Mouse (Mus musculus) limb, embryonic 12.5 days (tissue): ENCODE measurements around the gene Strn4. TPM values are rescaled to one million over a fixed set of nuclear protein-coding genes. Genes with fewer than 3 reads are reported as not detected.

Source experiments
- ATAC-seq: fragments of 200-750 bp; cut with Nextera tagmentation; 2 replicates; pipeline ENCODE4 v1.8.0; 2017; ENCODE audit warnings: low read depth, moderate TSS enrichment; ENCODE audit not compliant: insufficient number of reproducible peaks, insufficient read depth, low FRiP score, low TSS enrichment
- H3K27ac ChIP-seq: fragments of 300-500 bp; sonication (generic); 2 replicates; pipeline ENCODE4 v1.5.1; 2016; ENCODE audit warnings: mild to moderate bottlenecking, moderate library complexity
- H3K27me3 ChIP-seq: fragments of 300-500 bp; sonication (generic); 2 replicates; pipeline ENCODE4 v1.6.1; 2016; ENCODE audit warnings: mild to moderate bottlenecking, moderate library complexity
- H3K36me3 ChIP-seq: fragments of 300-500 bp; sonication (generic); 2 replicates; pipeline ENCODE4 v1.6.1; 2016; ENCODE audit warnings: mild to moderate bottlenecking, moderate library complexity
- H3K4me1 ChIP-seq: fragments of 300-500 bp; sonication (generic); replicated peaks from 2 replicates; pipeline ENCODE4 v1.6.1; 2016
- H3K4me2 ChIP-seq: fragments of 300-500 bp; sonication (generic); 2 replicates; pipeline ENCODE4 v1.6.1; 2016; ENCODE audit warnings: mild to moderate bottlenecking, moderate library complexity
- H3K4me3 ChIP-seq: fragments of 300-500 bp; sonication (generic); replicated peaks from 2 replicates; pipeline ENCODE4 v1.5.1; 2016; ENCODE audit warnings: mild to moderate bottlenecking
- H3K9ac ChIP-seq: fragments of 300-500 bp; sonication (generic); replicated peaks from 2 replicates; pipeline ENCODE4 v1.6.1; 2016; ENCODE audit warnings: mild to moderate bottlenecking, moderate library complexity
- H3K9me3 ChIP-seq: fragments of 300-500 bp; sonication (generic); 2 replicates; pipeline ENCODE4 v1.6.1; 2016; ENCODE audit warnings: mild to moderate bottlenecking, moderate library complexity
- WGBS: fragments of 180-500 bp; shearing (Covaris S2); methylation state at CpG from one replicate; pipeline ENCODE4 v1.1.7; 2016; 5-methylcytosine and 5-hydroxymethylcytosine counted together
- polyA plus RNA-seq: library from polyadenylated mRNA; unstranded; fragments of >200 nt; fragmentation: Nextera tagmentation; extraction: Ambion mirVana; gene quantifications from 2 replicates; pipeline ENCODE4 v1.2.1, GENCODE M21; 2016

Gene Strn4
- polyA plus RNA-seq, 1 experiment from 2014 or later: 148 TPM

GRCm38 (mm10) chr7:16810920-16811648, 4.6 kb upstream of the Strn4 start:
- peaks cover 44% of the 10 kb centered on the region for H3K36me3 ChIP-seq
- H3K27me3 ChIP-seq: peaks cover 31% of the 10 kb centered on the region
- H3K4me1 ChIP-seq: peaks cover 32% of the 10 kb centered on the region
- no peaks in the 10 kb centered on the region for H3K9me3 ChIP-seq
- 4% methylated on average over 90 of the region's 90 CpGs for WGBS
- H3K4me3 ChIP-seq: peak overlapping the region; percentile 52
- H3K4me2 ChIP-seq: peak overlapping the region; percentile 98
- H3K9ac ChIP-seq: peak overlapping the region; percentile 57
- H3K27ac ChIP-seq: no peak overlapping the region
- peak; percentile 34; the same call in 1 of the 2 replicates for ATAC-seq

GRCm38 (mm10) chr7:16811649-16812070, 4.0 kb upstream of the Strn4 start:
- ATAC-seq: no peak; the same call in 1 of the 2 replicates

GRCm38 (mm10) chr7:16812505-16812904, 3.2 kb upstream of the Strn4 start:
- Histone ChIP-seq H3K4me3 (no peak overlapping the region), H3K27me3 (peaks cover 31% of the 10 kb centered on the region), H3K4me2 (no peak overlapping the region), H3K27ac (no peak overlapping the region), H3K9ac (no peak overlapping the region), H3K9me3 (no peaks in the 10 kb centered on the region), H3K36me3 (peaks cover 40% of the 10 kb centered on the region), H3K4me1 (peaks cover 38% of the 10 kb centered on the region)
- no peak for ATAC-seq
- WGBS: 73% methylated on average over 2 of the region's 2 CpGs

More at GRCm38 (mm10) chr7:16811649-16812070, 4.0 kb upstream of the Strn4 start:
- Histone ChIP-seq H3K27ac (no peak overlapping the region), H3K9ac (peak overlapping the region; percentile 57), H3K4me1 (peaks cover 32% of the 10 kb centered on the region), H3K4me3 (peak overlapping the region; percentile 52), H3K27me3 (peaks cover 31% of the 10 kb centered on the region), H3K36me3 (peaks cover 44% of the 10 kb centered on the region), H3K9me3 (no peaks in the 10 kb centered on the region), H3K4me2 (peak overlapping the region; percentile 98)
- 11% methylated on average over 17 of the region's 17 CpGs for WGBS

- Histone ChIP-seq H3K36me3 (peaks cover 27% of the 10 kb centered on the region), H3K4me2 (peak overlapping the region; percentile 89), H3K4me3 (peak overlapping the region; percentile 96), H3K9ac (peak overlapping the region; percentile 99), H3K9me3 (no peaks in the 10 kb centered on the region), H3K27ac (peak overlapping the region; percentile 99), H3K4me1 (peaks cover 64% of the 10 kb centered on the region), H3K27me3 (peaks cover 18% of the 10 kb centered on the region)
- ATAC-seq: peak; percentile 50
- WGBS: 0% methylated on average over 39 of the region's 55 CpGs
Observed at GRCm38 (mm10) chr7:16816078-16816474, 387 bp downstream of the Strn4 start.

GRCm38 (mm10) chr7:16816475-16817122, 910 bp downstream of the Strn4 start, which contains the start of gene Fkrp:
Gene Fkrp (minus strand): TSS chr7:16816732.
- Histone ChIP-seq H3K27ac (peak within 1 kb of the TSS; percentile 99), H3K9ac (peak within 1 kb of the TSS; percentile 99), H3K9me3 (no peaks in the 10 kb centered on the region), H3K36me3 (peaks cover 28% of the 10 kb centered on the region), H3K4me2 (peak within 1 kb of the TSS; percentile 89), H3K4me1 (peaks cover 63% of the 10 kb centered on the region), H3K4me3 (peak within 1 kb of the TSS; percentile 96), H3K27me3 (peaks cover 13% of the 10 kb centered on the region)
- ATAC-seq: peak; percentile 54
- 1% methylated on average over 62 of the region's 64 CpGs for WGBS

GRCm38 (mm10) chr7:16817693-16818092, 2.0 kb downstream of the Strn4 start:
- Histone ChIP-seq H3K4me2 (peak overlapping the region; percentile 89), H3K9ac (peak overlapping the region; percentile 99), H3K27me3 (peaks cover 2% of the 10 kb centered on the region; the same call in 1 of the 2 replicates), H3K27ac (no peak overlapping the region), H3K4me3 (peak overlapping the region; percentile 96), H3K36me3 (peaks cover 36% of the 10 kb centered on the region), H3K9me3 (no peaks in the 10 kb centered on the region), H3K4me1 (peaks cover 60% of the 10 kb centered on the region)
- ATAC-seq: no peak
- 58% methylated on average over 3 of the region's 3 CpGs for WGBS

- Histone ChIP-seq H3K4me1 (peaks cover 58% of the 10 kb centered on the region), H3K36me3 (peaks cover 42% of the 10 kb centered on the region), H3K9me3 (no peaks in the 10 kb centered on the region), H3K27ac (no peak overlapping the region), H3K27me3 (no peaks in the 10 kb centered on the region), H3K4me2 (no peak overlapping the region), H3K9ac (0 out of 2 replicates have a peak overlapping the region, but pooled peaks have one; percentile 23), H3K4me3 (no peak overlapping the region)
- ATAC-seq: no peak
- 82% methylated on average over 5 of the region's 5 CpGs for WGBS
Observed at GRCm38 (mm10) chr7:16819794-16820193, 4.1 kb downstream of the Strn4 start.

GRCm38 (mm10) chr7:16820271-16820763, 4.6 kb downstream of the Strn4 start:
- Histone ChIP-seq H3K9me3 (no peaks in the 10 kb centered on the region), H3K36me3 (peaks cover 47% of the 10 kb centered on the region), H3K4me1 (peaks cover 53% of the 10 kb centered on the region), H3K27me3 (no peaks in the 10 kb centered on the region), H3K4me2 (no peak overlapping the region), H3K27ac (no peak overlapping the region), H3K9ac (0 out of 2 replicates have a peak overlapping the region, but pooled peaks have one; percentile 23), H3K4me3 (no peak overlapping the region)
- 72% methylated on average over 5 of the region's 5 CpGs for WGBS
- no peak for ATAC-seq

GRCm38 (mm10) chr7:16821091-16821490, 5.4 kb downstream of the Strn4 start:
- no peak for ATAC-seq
- Histone ChIP-seq H3K9ac (no peak overlapping the region), H3K27me3 (no peaks in the 10 kb centered on the region), H3K4me3 (no peak overlapping the region), H3K9me3 (no peaks in the 10 kb centered on the region), H3K4me2 (no peak overlapping the region), H3K4me1 (peaks cover 48% of the 10 kb centered on the region), H3K27ac (no peak overlapping the region), H3K36me3 (peaks cover 55% of the 10 kb centered on the region)
- WGBS: 23% methylated on average over 3 of the region's 3 CpGs

- H3K4me2 ChIP-seq: no peak overlapping the region
- no peaks in the 10 kb centered on the region for H3K9me3 ChIP-seq
- no peak for ATAC-seq
- no peak overlapping the region for H3K9ac ChIP-seq
- no peak overlapping the region for H3K27ac ChIP-seq
- peaks cover 48% of the 10 kb centered on the region for H3K4me1 ChIP-seq
- H3K36me3 ChIP-seq: peaks cover 61% of the 10 kb centered on the region
- no peaks in the 10 kb centered on the region for H3K27me3 ChIP-seq
- WGBS: 76% methylated on average over 4 of the region's 4 CpGs
- H3K4me3 ChIP-seq: no peak overlapping the region
Observed at GRCm38 (mm10) chr7:16821669-16822101, 6.0 kb downstream of the Strn4 start.

- no peak overlapping the region for H3K4me2 ChIP-seq
- 78% methylated on average over 5 of the region's 5 CpGs for WGBS
- no peaks in the 10 kb centered on the region for H3K27me3 ChIP-seq
- no peak overlapping the region for H3K4me3 ChIP-seq
- no peak for ATAC-seq
- H3K9ac ChIP-seq: 0 out of 2 replicates have a peak overlapping the region, but pooled peaks have one; percentile 23
- H3K4me1 ChIP-seq: peaks cover 30% of the 10 kb centered on the region
- H3K9me3 ChIP-seq: no peaks in the 10 kb centered on the region
- peaks cover 79% of the 10 kb centered on the region for H3K36me3 ChIP-seq
- no peak overlapping the region for H3K27ac ChIP-seq
Observed at GRCm38 (mm10) chr7:16823734-16824133, 8.0 kb downstream of the Strn4 start.
